Mouse (Mus musculus): Measurements from ENCODE around the gene Dars2. TPM values are rescaled to one million over a fixed set of nuclear protein-coding genes. Genes with fewer than 3 reads are reported as not detected.

Dars2 gene
- 10 to 100 TPM; 14.8 to 17.8 TPM for total RNA-seq (2023)

DNA sequence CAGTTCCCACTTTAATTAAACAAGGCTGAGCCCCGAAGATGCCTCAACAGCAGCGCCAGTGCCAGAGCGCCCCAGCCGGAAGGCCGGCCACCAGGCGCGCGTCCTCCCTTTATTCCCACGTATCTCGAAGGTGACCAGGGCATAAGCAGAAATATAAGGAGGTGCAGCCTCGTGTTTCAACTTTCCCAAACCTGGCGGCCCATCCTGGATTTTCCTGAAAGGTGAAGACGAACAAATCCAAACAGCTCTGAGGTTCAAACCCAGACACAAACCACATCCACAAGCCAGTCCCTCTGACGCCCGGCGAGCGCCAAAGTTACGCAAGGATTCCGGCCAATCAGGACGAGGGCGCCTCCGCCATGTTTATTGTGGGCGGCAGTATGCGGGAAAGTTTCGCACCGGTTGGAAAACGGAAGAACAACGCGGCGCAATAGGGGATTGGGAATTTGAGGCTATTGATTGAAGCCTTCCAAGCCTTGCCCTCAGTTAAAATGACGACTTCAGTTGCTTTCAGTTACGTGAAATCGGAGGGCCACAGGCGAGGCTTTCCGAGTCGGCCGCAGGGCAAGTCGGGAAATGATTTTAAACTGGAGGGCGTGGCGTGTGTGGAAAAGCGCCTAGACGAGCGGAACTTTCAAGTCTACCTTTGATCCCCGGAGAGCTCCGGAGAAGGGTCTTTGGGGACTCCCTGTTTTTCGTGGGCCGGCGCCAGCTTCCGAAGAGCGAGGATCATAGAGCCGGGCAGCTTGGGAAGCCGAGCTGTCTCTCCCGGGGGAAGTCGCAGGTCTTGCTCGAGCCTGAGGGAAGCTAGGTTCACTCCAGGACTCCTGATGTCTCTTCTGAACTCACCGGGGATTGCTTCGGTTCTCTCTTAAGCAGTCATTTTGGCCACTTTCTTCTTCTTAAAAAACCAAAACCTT lies at the start of gene Dars2, which contains the start of gene Cenpl:
TSS of gene Dars2 (minus strand) at position 307 of the 920 bp plus-strand sequence.
TSS of gene Cenpl (plus strand) at position 362 of the 920 bp plus-strand sequence.

DNA sequence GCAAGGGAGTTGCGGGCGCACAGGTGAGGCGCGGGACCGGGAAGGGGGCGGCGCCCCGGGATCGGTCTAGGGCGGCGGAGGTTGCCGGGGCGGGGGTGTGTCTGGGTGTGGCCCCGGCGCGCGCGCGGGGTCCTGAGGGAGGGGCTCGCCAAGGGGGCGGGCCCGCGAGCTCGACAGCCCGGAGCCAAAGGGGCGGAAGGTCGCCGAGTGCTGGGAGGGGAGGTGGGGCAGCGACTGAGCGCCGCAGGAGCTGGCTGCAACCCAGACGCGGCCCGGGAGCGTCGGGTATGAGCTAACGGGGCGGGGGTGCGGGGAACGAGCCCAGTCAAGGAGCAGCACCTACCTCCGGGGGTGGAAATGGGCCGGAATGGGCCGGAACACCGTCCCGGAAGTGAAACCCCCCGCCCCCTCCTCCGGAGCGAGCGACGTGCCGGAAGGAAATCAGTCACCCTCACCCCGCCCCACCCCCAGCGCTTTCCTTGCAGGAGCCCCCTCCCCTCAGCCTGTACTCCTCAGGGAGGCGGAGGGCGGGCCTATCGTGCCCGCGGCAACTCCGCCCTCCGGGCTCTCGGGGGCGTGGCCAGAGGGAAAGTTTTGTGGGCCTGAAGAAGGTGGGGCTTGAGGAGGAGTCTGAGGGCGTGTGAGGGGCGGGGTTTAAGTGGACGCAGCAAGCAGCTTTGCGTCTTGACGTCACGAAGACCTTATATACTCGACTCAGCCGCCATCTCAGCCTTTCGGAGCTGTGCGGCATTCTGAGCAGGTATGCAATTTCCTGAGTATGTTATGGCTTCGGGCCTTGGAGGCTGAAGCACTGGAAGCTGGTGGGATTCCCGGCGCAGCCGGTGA lies 35.8 kb downstream of the Dars2 start, which contains the start of gene Zbtb37:
TSS of gene Zbtb37 (minus strand) at position 415 of the 846 bp plus-strand sequence.

Other genes with a start within 250 kb of the Dars2 start
- gene Rc3h1, start 164.2 kb downstream of the Dars2 start, total RNA-seq (2023), result 10 to 100 TPM; 36.2 to 41.9 TPM
- gene Serpinc1, start 92.1 kb downstream of the Dars2 start, total RNA-seq (2023), result 1 to 10 TPM in 1 of 2 experiments, under 1 TPM in 1; 0.70 to 1.8 TPM
- 10 to 100 TPM; 11.5 to 16.6 TPM for gene Zbtb37, start 35.8 kb downstream of the Dars2 start, total RNA-seq (2023)
- 10 to 100 TPM; 25.3 to 27.6 TPM for gene Cenpl, start 55 bp upstream of the Dars2 start, total RNA-seq (2023)
- gene Klhl20, start 60.9 kb upstream of the Dars2 start, total RNA-seq (2023), result 10 to 100 TPM; 13.5 to 16.0 TPM
- gene Ankrd45, start 72.0 kb upstream of the Dars2 start, total RNA-seq (2023), result not detected
- gene Tex50, start 88.7 kb upstream of the Dars2 start, total RNA-seq (2023), result not detected
- 100 to 1,000 TPM; 273 to 296 TPM for gene Prdx6, start 180.6 kb upstream of the Dars2 start, total RNA-seq (2023)

Measured in neutrophil, adult 83 days (primary cell).